Mouse (Mus musculus) limb, embryonic 15.5 days (tissue): ENCODE data around the gene Ppil1. TPM values are rescaled to one million over a fixed set of nuclear protein-coding genes. Genes with fewer than 3 reads are reported as not detected.
"Not testable (repeated sequence)": the region's sequence is repeated elsewhere in the genome, so short reads cannot be mapped to it uniquely, and the experiment has no call there.

Experiments used
- ATAC-seq: fragments of 200-750 bp; cut with Nextera tagmentation; 2 replicates; pipeline ENCODE4 v1.8.0; 2017; ENCODE audit warnings: low read depth, moderate TSS enrichment; ENCODE audit not compliant: insufficient number of reproducible peaks, low FRiP score, low TSS enrichment
- H3K27ac ChIP-seq: fragments of 300-500 bp; sonication (generic); 2 replicates; pipeline ENCODE4 v1.5.1; 2015; ENCODE audit warnings: moderate library complexity, mild to moderate bottlenecking, inconsistent platforms
- H3K27me3 ChIP-seq: fragments of 300-500 bp; sonication (generic); 2 replicates; pipeline ENCODE4 v1.6.1; 2015; ENCODE audit warnings: inconsistent platforms
- H3K36me3 ChIP-seq: fragments of 300-500 bp; sonication (generic); 2 replicates; pipeline ENCODE4 v1.6.1; 2015; ENCODE audit warnings: inconsistent platforms
- H3K4me1 ChIP-seq: fragments of 300-500 bp; sonication (generic); 2 replicates; pipeline ENCODE4 v1.6.1; 2015; ENCODE audit warnings: inconsistent platforms
- H3K4me2 ChIP-seq: fragments of 300-500 bp; sonication (generic); 2 replicates; pipeline ENCODE4 v1.6.1; 2015; ENCODE audit warnings: mild to moderate bottlenecking, inconsistent platforms
- H3K4me3 ChIP-seq: fragments of 300-500 bp; sonication (generic); 2 replicates; pipeline ENCODE4 v1.5.1; 2015; ENCODE audit warnings: mild to moderate bottlenecking, inconsistent platforms
- H3K9ac ChIP-seq: fragments of 300-500 bp; sonication (generic); 2 replicates; pipeline ENCODE4 v1.6.1; 2015; ENCODE audit warnings: inconsistent platforms
- H3K9me3 ChIP-seq: fragments of 300-500 bp; sonication (generic); 2 replicates; pipeline ENCODE4 v1.6.1; 2016; ENCODE audit warnings: inconsistent platforms
- WGBS: fragments of 180-500 bp; shearing (Covaris S2); methylation state at CpG from one replicate; pipeline ENCODE4 v1.1.7; 2015; 5-methylcytosine and 5-hydroxymethylcytosine counted together
- polyA plus RNA-seq: library from polyadenylated mRNA; unstranded; fragments of >200 nt; fragmentation: Nextera tagmentation; extraction: Ambion mirVana; gene quantifications from 2 replicates; pipeline ENCODE4 v1.2.1, GENCODE M21; 2015

Ppil1 gene
- polyA plus RNA-seq, 1 experiment from 2014 or later, result 130 TPM

- 75% methylated on average over 11 of the region's 11 CpGs for WGBS
- ATAC-seq, result no peak
- no peak overlapping the region for H3K9ac ChIP-seq
- H3K4me3 ChIP-seq, result no peak overlapping the region
- H3K4me2 ChIP-seq, result no peak overlapping the region
- no peaks in the 10 kb centered on the region for H3K27me3 ChIP-seq
- H3K27ac ChIP-seq, result 0 out of 2 replicates have a peak overlapping the region, but pooled peaks have one; percentile 43
- peaks cover 11% of the 10 kb centered on the region; the same call in 1 of the 2 replicates for H3K36me3 ChIP-seq
- peaks cover 16% of the 10 kb centered on the region for H3K4me1 ChIP-seq
- no peaks in the 10 kb centered on the region for H3K9me3 ChIP-seq
Measured at GRCm38 (mm10) chr17:29273889-29274288, 9.9 kb upstream of the Ppil1 start.

- no peak overlapping the region for H3K27ac ChIP-seq
- no peak overlapping the region for H3K4me3 ChIP-seq
- no peaks in the 10 kb centered on the region for H3K27me3 ChIP-seq
- H3K9me3 ChIP-seq, result no peaks in the 10 kb centered on the region
- ATAC-seq, result no peak
- WGBS, result 84% methylated on average over 7 of the region's 7 CpGs
- no peak overlapping the region for H3K4me2 ChIP-seq
- no peak overlapping the region for H3K9ac ChIP-seq
- peaks cover 3% of the 10 kb centered on the region; the same call in 1 of the 2 replicates for H3K36me3 ChIP-seq
- H3K4me1 ChIP-seq, result peaks cover 18% of the 10 kb centered on the region
Measured at GRCm38 (mm10) chr17:29273156-29273555, 9.2 kb upstream of the Ppil1 start.

- Histone ChIP-seq H3K36me3 (no peaks in the 10 kb centered on the region), H3K4me1 (peaks cover 23% of the 10 kb centered on the region), H3K27me3 (no peaks in the 10 kb centered on the region), H3K9me3 (no peaks in the 10 kb centered on the region), H3K9ac (no peak overlapping the region), H3K27ac (peak overlapping the region; percentile 96; the same call in 1 of the 2 replicates), H3K4me3 (peak overlapping the region; percentile 80; the same call in 1 of the 2 replicates), H3K4me2 (no peak overlapping the region)
- 86% methylated on average over 9 of the region's 9 CpGs for WGBS
- ATAC-seq, result no peak
Measured at GRCm38 (mm10) chr17:29270148-29270698, 6.2 kb upstream of the Ppil1 start.

GRCm38 (mm10) chr17:29269349-29269706 lies 5.3 kb upstream of the Ppil1 start:
- H3K4me1 ChIP-seq, result peaks cover 26% of the 10 kb centered on the region
- peak overlapping the region; percentile 96 for H3K27ac ChIP-seq
- peak overlapping the region; percentile 47 for H3K4me2 ChIP-seq
- no peaks in the 10 kb centered on the region for H3K36me3 ChIP-seq
- H3K9me3 ChIP-seq, result no peaks in the 10 kb centered on the region
- H3K4me3 ChIP-seq, result peak overlapping the region; percentile 80
- no peaks in the 10 kb centered on the region for H3K27me3 ChIP-seq
- H3K9ac ChIP-seq, result peak overlapping the region; percentile 88
- no peak for ATAC-seq
- WGBS, result 15% methylated on average over 10 of the region's 10 CpGs

GRCm38 (mm10) chr17:29268682-29269348 lies 4.8 kb upstream of the Ppil1 start, which contains the start of gene BC004004:
Gene BC004004 (plus strand): TSS chr17:29268788.
- ATAC-seq, result peak; percentile 80
- Histone ChIP-seq H3K4me2 (peak within 1 kb of the TSS; percentile 47), H3K36me3 (no peaks in the 10 kb centered on the region), H3K4me1 (peaks cover 26% of the 10 kb centered on the region), H3K27ac (peak within 1 kb of the TSS; percentile 96), H3K9me3 (no peaks in the 10 kb centered on the region), H3K9ac (peak within 1 kb of the TSS; percentile 88), H3K4me3 (peak within 1 kb of the TSS; percentile 80), H3K27me3 (no peaks in the 10 kb centered on the region)
- WGBS, result 0% methylated on average over 45 of the region's 63 CpGs

- WGBS, result 56% methylated on average over 6 of the region's 6 CpGs
- Histone ChIP-seq H3K4me2 (peak overlapping the region; percentile 47), H3K9me3 (no peaks in the 10 kb centered on the region), H3K36me3 (no peaks in the 10 kb centered on the region), H3K4me3 (peak overlapping the region; percentile 80), H3K27ac (peak overlapping the region; percentile 96), H3K9ac (peak overlapping the region; percentile 23; the same call in 1 of the 2 replicates), H3K4me1 (peaks cover 26% of the 10 kb centered on the region), H3K27me3 (no peaks in the 10 kb centered on the region)
- ATAC-seq, result peak; percentile 15; the same call in 1 of the 2 replicates
Measured at GRCm38 (mm10) chr17:29267931-29268681, 4.1 kb upstream of the Ppil1 start.

GRCm38 (mm10) chr17:29267040-29267439 lies 3.1 kb upstream of the Ppil1 start:
- not testable (repeated sequence) for H3K4me2 ChIP-seq, ATAC-seq, H3K27me3 ChIP-seq, H3K9ac ChIP-seq, H3K4me3 ChIP-seq, H3K27ac ChIP-seq, H3K9me3 ChIP-seq, H3K36me3 ChIP-seq
- peaks cover 35% of the 10 kb centered on the region for H3K4me1 ChIP-seq
- WGBS, result 94% methylated on average over 2 of the region's 2 CpGs

- peak overlapping the region; percentile 64; the same call in 1 of the 2 replicates for H3K9ac ChIP-seq
- peaks cover 17% of the 10 kb centered on the region for H3K36me3 ChIP-seq
- H3K4me1 ChIP-seq, result peaks cover 44% of the 10 kb centered on the region
- no peaks in the 10 kb centered on the region for H3K9me3 ChIP-seq
- 69% methylated on average over 5 of the region's 5 CpGs for WGBS
- no peak for ATAC-seq
- no peaks in the 10 kb centered on the region for H3K27me3 ChIP-seq
- H3K4me3 ChIP-seq, result no peak overlapping the region
- peak overlapping the region; percentile 100 for H3K27ac ChIP-seq
- H3K4me2 ChIP-seq, result peak overlapping the region; percentile 61
Measured at GRCm38 (mm10) chr17:29264760-29265159, 774 bp upstream of the Ppil1 start.

GRCm38 (mm10) chr17:29263417-29263816 lies 569 bp downstream of the Ppil1 start:
- peak overlapping the region; percentile 64 for H3K9ac ChIP-seq
- H3K36me3 ChIP-seq, result peaks cover 27% of the 10 kb centered on the region
- no peaks in the 10 kb centered on the region for H3K9me3 ChIP-seq
- H3K4me2 ChIP-seq, result peak overlapping the region; percentile 61
- 0% methylated on average over 14 of the region's 14 CpGs for WGBS
- ATAC-seq, result no peak
- H3K4me1 ChIP-seq, result peaks cover 48% of the 10 kb centered on the region
- peak overlapping the region; percentile 79 for H3K4me3 ChIP-seq
- H3K27me3 ChIP-seq, result no peaks in the 10 kb centered on the region
- H3K27ac ChIP-seq, result peak overlapping the region; percentile 100

- no peak overlapping the region for H3K27ac ChIP-seq
- peak overlapping the region; percentile 61 for H3K4me2 ChIP-seq
- H3K4me3 ChIP-seq, result 0 out of 2 replicates have a peak overlapping the region, but pooled peaks have one; percentile 79
- no peaks in the 10 kb centered on the region for H3K27me3 ChIP-seq
- WGBS, result 41% methylated on average over 2 of the region's 2 CpGs
- peaks cover 49% of the 10 kb centered on the region for H3K4me1 ChIP-seq
- H3K9ac ChIP-seq, result no peak overlapping the region
- no peaks in the 10 kb centered on the region for H3K9me3 ChIP-seq
- H3K36me3 ChIP-seq, result peaks cover 39% of the 10 kb centered on the region
- ATAC-seq, result no peak
Measured at GRCm38 (mm10) chr17:29262259-29262649, 1.7 kb downstream of the Ppil1 start.

GRCm38 (mm10) chr17:29261603-29262258 lies 2.3 kb downstream of the Ppil1 start:
- H3K4me3 ChIP-seq, result no peak overlapping the region

More at GRCm38 (mm10) chr17:29261603-29262258, 2.3 kb downstream of the Ppil1 start:
- 90% methylated on average over 22 of the region's 22 CpGs for WGBS
- no peaks in the 10 kb centered on the region for H3K9me3 ChIP-seq
- ATAC-seq, result no peak
- H3K4me2 ChIP-seq, result peak overlapping the region; percentile 61; the same call in 1 of the 2 replicates
- peaks cover 49% of the 10 kb centered on the region for H3K4me1 ChIP-seq
- no peaks in the 10 kb centered on the region for H3K27me3 ChIP-seq
- no peak overlapping the region for H3K27ac ChIP-seq
- H3K36me3 ChIP-seq, result peaks cover 42% of the 10 kb centered on the region
- H3K9ac ChIP-seq, result no peak overlapping the region
